Mouse (Mus musculus) heart, embryonic 13.5 days (tissue): Measurements from ENCODE around the gene Ldlrad3. TPM values are rescaled to one million over a fixed set of nuclear protein-coding genes. Genes with fewer than 3 reads are reported as not detected.

ENCODE experiments used
- ATAC-seq: fragments of 200-750 bp; cut with Nextera tagmentation; 2 replicates; pipeline ENCODE4 v1.8.0; 2017; ENCODE audit warnings: moderate TSS enrichment; ENCODE audit not compliant: insufficient number of reproducible peaks, low FRiP score, low TSS enrichment; ENCODE audit errors: extremely low read depth
- H3K27ac ChIP-seq: fragments of 300-500 bp; sonication (generic); replicated peaks from 2 replicates; pipeline ENCODE4 v1.5.1; 2015; ENCODE audit warnings: moderate library complexity, mild to moderate bottlenecking, inconsistent platforms
- H3K27me3 ChIP-seq: fragments of 300-500 bp; sonication (generic); replicated peaks from 2 replicates; pipeline ENCODE4 v1.6.1; 2015; ENCODE audit warnings: mild to moderate bottlenecking, inconsistent platforms
- H3K36me3 ChIP-seq: fragments of 300-500 bp; sonication (generic); 2 replicates; pipeline ENCODE4 v1.6.1; 2015; ENCODE audit warnings: mild to moderate bottlenecking, inconsistent platforms
- H3K4me1 ChIP-seq: fragments of 300-500 bp; sonication (generic); 2 replicates; pipeline ENCODE4 v1.6.1; 2015; ENCODE audit warnings: inconsistent platforms
- H3K4me2 ChIP-seq: fragments of 300-500 bp; sonication (generic); 2 replicates; pipeline ENCODE4 v1.6.1; 2015; ENCODE audit warnings: inconsistent platforms, mild to moderate bottlenecking, moderate library complexity
- H3K4me3 ChIP-seq: fragments of 300-500 bp; sonication (generic); 2 replicates; pipeline ENCODE4 v1.5.1; 2015; ENCODE audit warnings: moderate library complexity, mild to moderate bottlenecking, inconsistent platforms
- H3K9ac ChIP-seq: fragments of 300-500 bp; sonication (generic); 2 replicates; pipeline ENCODE4 v1.6.1; 2015; ENCODE audit warnings: inconsistent platforms, mild to moderate bottlenecking, moderate library complexity
- H3K9me3 ChIP-seq: fragments of 300-500 bp; sonication (generic); 2 replicates; pipeline ENCODE4 v1.6.1; 2016; ENCODE audit warnings: inconsistent platforms
- WGBS: fragments of 180-500 bp; shearing (Covaris S2); methylation state at CpG from one replicate; pipeline ENCODE4 v1.1.7; 2015; ENCODE audit warnings: mixed read lengths; 5-methylcytosine and 5-hydroxymethylcytosine counted together
- polyA plus RNA-seq: library from polyadenylated mRNA; unstranded; fragments of >200 nt; fragmentation: Nextera tagmentation; extraction: Ambion mirVana; gene quantifications from 2 replicates; pipeline ENCODE4 v1.2.1, GENCODE M21; 2015

The Ldlrad3 gene
- polyA plus RNA-seq, 1 experiment from 2014 or later: 16.3 TPM

DNA sequence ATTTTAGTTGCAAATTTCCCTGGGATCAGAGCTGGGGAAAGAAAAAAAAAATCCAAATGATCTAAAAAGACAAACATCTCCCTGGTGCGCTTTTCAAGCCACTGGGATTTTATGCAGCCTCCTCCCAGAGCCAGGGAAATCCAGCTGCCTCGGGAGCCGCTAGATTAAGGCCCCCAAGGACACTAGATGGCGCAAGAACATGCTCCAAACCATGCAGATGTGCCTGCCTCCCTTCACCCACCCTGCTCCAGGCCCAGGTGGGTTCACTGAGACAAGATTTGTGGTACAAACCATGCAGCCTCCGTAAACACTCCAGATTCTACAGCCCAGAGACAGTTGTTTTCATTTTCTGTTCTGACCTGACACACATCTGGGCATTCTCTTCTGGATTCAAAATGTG, 155.5 kb downstream of the Ldlrad3 start:
- H3K4me1 ChIP-seq: peaks cover 20% of the 10 kb centered on the region
- no peaks in the 10 kb centered on the region for H3K36me3 ChIP-seq
- no peak overlapping the region for H3K9ac ChIP-seq
- H3K4me3 ChIP-seq: no peak overlapping the region
- no peaks in the 10 kb centered on the region for H3K9me3 ChIP-seq
- 26% methylated on average over 5 of the region's 5 CpGs for WGBS
- H3K27me3 ChIP-seq: no peaks in the 10 kb centered on the region
- H3K27ac ChIP-seq: no peak overlapping the region
- H3K4me2 ChIP-seq: no peak overlapping the region
- no peak for ATAC-seq

- H3K9me3 ChIP-seq: no peaks in the 10 kb centered on the region
- H3K36me3 ChIP-seq: no peaks in the 10 kb centered on the region
- no peak overlapping the region for H3K9ac ChIP-seq
- H3K4me2 ChIP-seq: no peak overlapping the region
- WGBS: 79% methylated on average over 6 of the region's 6 CpGs
- no peak overlapping the region for H3K27ac ChIP-seq
- no peak overlapping the region for H3K4me3 ChIP-seq
- no peak for ATAC-seq
- H3K4me1 ChIP-seq: peaks cover 17% of the 10 kb centered on the region
- no peaks in the 10 kb centered on the region for H3K27me3 ChIP-seq
Observed at GRCm38 (mm10) chr2:102030152-102030551, 156.0 kb downstream of the Ldlrad3 start.

DNA sequence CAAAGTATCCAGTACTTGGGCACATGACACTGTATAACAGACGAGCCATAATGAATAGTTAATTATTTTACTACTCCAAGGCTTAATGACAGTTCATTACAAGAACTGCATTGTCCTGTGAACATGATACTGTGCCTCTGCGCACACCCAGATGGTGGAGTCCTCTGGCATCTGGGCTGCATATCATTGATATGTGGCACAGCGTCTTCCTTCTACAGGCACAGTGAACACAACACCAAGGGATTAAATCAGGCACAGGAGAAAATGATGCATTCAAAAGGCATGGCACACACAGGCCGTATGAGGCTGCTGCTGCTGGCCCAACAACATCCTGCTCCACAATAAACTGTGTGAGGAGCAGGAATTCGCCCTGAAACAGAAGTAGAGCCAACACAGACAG, 156.5 kb downstream of the Ldlrad3 start:
- Histone ChIP-seq H3K27me3 (no peaks in the 10 kb centered on the region), H3K9ac (no peak overlapping the region), H3K27ac (no peak overlapping the region), H3K36me3 (no peaks in the 10 kb centered on the region), H3K4me1 (peaks cover 17% of the 10 kb centered on the region), H3K4me3 (no peak overlapping the region), H3K4me2 (no peak overlapping the region), H3K9me3 (no peaks in the 10 kb centered on the region)
- no peak for ATAC-seq
- 81% methylated on average over 5 of the region's 5 CpGs for WGBS

DNA sequence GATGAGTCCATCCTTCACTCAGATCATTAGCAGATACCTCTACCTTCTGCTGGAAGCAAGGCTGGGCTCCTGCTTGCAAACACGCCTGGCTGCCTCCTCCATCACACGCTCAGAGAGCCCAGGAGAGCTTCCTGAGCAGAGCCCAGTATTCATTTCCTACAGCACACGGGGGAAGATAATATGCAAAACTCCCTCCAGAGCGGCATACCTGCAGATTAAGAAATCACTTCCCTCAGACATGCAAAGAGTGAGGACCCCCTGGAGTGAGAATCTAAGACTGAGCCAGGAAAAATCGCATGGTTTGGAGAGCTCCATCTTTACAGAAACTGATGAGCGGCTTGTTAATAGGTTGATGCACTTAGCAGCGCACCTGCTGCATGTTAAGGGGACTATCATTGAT, 158.9 kb downstream of the Ldlrad3 start:
- 71% methylated on average over 7 of the region's 7 CpGs for WGBS
- H3K4me1 ChIP-seq: no peaks in the 10 kb centered on the region
- no peaks in the 10 kb centered on the region for H3K36me3 ChIP-seq
- no peaks in the 10 kb centered on the region for H3K27me3 ChIP-seq
- no peak overlapping the region for H3K4me2 ChIP-seq
- H3K27ac ChIP-seq: no peak overlapping the region
- no peak overlapping the region for H3K9ac ChIP-seq
- H3K9me3 ChIP-seq: no peaks in the 10 kb centered on the region
- H3K4me3 ChIP-seq: no peak overlapping the region
- ATAC-seq: no peak

- 87% methylated on average over 9 of the region's 9 CpGs for WGBS
- Histone ChIP-seq H3K4me2 (no peak overlapping the region), H3K27ac (no peak overlapping the region), H3K36me3 (no peaks in the 10 kb centered on the region), H3K9ac (no peak overlapping the region), H3K4me1 (peaks cover 5% of the 10 kb centered on the region; the same call in 1 of the 2 replicates), H3K4me3 (no peak overlapping the region), H3K9me3 (no peaks in the 10 kb centered on the region), H3K27me3 (no peaks in the 10 kb centered on the region)
- ATAC-seq: no peak
Observed at GRCm38 (mm10) chr2:102026156-102026555, 160.0 kb downstream of the Ldlrad3 start.

DNA sequence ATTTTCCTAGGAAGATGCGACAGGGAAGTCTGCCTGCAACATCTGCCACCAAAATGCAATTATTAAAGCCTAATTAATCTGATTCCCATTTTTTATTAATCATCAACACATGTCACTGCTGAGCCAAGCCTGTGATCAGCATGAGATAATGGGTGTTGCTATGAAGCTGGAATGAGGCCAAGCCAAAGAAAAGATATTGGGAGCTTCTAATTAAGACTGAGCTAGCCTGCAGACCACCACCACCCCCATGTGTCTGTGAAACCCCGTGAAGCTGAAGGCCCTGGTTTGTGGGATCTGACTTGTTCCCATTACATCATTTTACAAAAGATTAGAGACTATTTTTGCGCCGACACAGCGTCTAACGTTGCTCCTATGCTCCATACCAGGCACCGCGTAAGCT, 161.7 kb downstream of the Ldlrad3 start:
- Histone ChIP-seq H3K4me1 (peaks cover 5% of the 10 kb centered on the region; the same call in 1 of the 2 replicates), H3K27ac (no peak overlapping the region), H3K9ac (no peak overlapping the region), H3K36me3 (no peaks in the 10 kb centered on the region), H3K27me3 (no peaks in the 10 kb centered on the region), H3K4me2 (no peak overlapping the region), H3K9me3 (no peaks in the 10 kb centered on the region), H3K4me3 (no peak overlapping the region)
- ATAC-seq: no peak
- WGBS: 70% methylated on average over 8 of the region's 8 CpGs

GRCm38 (mm10) chr2:102021371-102022084, 164.7 kb downstream of the Ldlrad3 start:
- Histone ChIP-seq H3K4me1 (peaks cover 5% of the 10 kb centered on the region; the same call in 1 of the 2 replicates), H3K4me2 (no peak overlapping the region), H3K9me3 (no peaks in the 10 kb centered on the region), H3K27me3 (no peaks in the 10 kb centered on the region), H3K36me3 (no peaks in the 10 kb centered on the region), H3K4me3 (no peak overlapping the region), H3K27ac (no peak overlapping the region), H3K9ac (no peak overlapping the region)
- ATAC-seq: no peak
- 45% methylated on average over 11 of the region's 11 CpGs for WGBS

DNA sequence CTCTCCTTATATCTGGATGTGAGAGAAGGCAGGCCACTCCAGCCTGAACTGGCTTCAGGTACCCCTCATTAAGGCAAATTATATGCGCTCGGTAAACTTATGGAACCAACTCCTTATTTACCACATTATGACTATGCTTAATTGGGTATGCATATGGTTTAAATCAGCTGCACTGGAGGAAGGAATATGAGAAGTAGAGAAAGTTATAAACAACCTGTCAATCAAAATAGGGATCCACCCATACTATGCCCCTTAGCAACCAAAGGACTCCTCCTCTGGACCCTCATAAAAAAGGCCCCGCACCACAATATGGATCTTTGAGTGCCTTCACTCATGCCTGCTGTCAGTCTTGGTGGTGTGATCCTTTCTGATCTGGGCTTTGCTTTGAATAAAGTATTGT, 165.6 kb downstream of the Ldlrad3 start:
- Histone ChIP-seq H3K27ac (no peak overlapping the region), H3K36me3 (no peaks in the 10 kb centered on the region), H3K4me3 (no peak overlapping the region), H3K9me3 (no peaks in the 10 kb centered on the region), H3K9ac (no peak overlapping the region), H3K27me3 (no peaks in the 10 kb centered on the region), H3K4me1 (peaks cover 5% of the 10 kb centered on the region; the same call in 1 of the 2 replicates), H3K4me2 (no peak overlapping the region)
- ATAC-seq: no peak
- WGBS: 92% methylated on average over 3 of the region's 3 CpGs

- H3K9me3 ChIP-seq: no peaks in the 10 kb centered on the region
- H3K9ac ChIP-seq: no peak overlapping the region
- H3K4me2 ChIP-seq: no peak overlapping the region
- 81% methylated on average over 6 of the region's 6 CpGs for WGBS
- no peak overlapping the region for H3K27ac ChIP-seq
- H3K27me3 ChIP-seq: no peaks in the 10 kb centered on the region
- peaks cover 12% of the 10 kb centered on the region for H3K4me1 ChIP-seq
- H3K4me3 ChIP-seq: no peak overlapping the region
- ATAC-seq: no peak
- H3K36me3 ChIP-seq: no peaks in the 10 kb centered on the region
Observed at GRCm38 (mm10) chr2:102014538-102015113, 171.6 kb downstream of the Ldlrad3 start.

DNA sequence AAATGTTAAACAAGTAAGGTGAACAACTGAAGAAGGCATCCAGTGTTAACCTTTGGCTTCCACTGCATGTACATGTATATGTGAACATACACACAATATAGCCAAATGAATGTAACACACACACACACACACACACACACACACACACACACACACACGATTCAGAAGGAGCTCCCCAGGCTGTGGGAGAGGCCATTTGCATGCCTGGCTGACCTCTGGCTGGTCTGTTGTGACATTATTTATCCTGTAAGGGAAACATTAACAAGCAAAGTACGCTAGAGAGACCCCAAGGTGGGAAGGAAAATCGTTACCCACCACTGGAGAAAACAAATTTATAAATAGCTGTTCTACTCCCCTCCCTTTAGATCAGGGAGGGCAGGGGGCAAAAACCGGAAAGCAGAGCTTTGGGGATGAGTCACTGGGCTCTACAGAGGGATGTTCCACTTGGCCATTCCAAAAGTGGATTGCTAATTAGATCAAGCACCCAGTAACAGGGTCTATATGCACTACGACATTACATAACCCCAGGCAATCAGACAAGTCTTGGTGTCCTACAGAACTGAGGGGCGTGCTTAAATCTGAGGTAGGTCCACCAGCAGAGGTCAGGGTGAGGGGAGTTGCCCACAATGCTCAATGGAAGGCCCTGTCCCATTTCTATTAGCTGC, 174.7 kb downstream of the Ldlrad3 start:
- Histone ChIP-seq H3K36me3 (no peaks in the 10 kb centered on the region), H3K9ac (no peak overlapping the region), H3K4me2 (no peak overlapping the region), H3K9me3 (no peaks in the 10 kb centered on the region), H3K4me3 (no peak overlapping the region), H3K4me1 (peaks cover 35% of the 10 kb centered on the region), H3K27me3 (no peaks in the 10 kb centered on the region), H3K27ac (no peak overlapping the region)
- no peak for ATAC-seq
- 61% methylated on average over 6 of the region's 6 CpGs for WGBS

DNA sequence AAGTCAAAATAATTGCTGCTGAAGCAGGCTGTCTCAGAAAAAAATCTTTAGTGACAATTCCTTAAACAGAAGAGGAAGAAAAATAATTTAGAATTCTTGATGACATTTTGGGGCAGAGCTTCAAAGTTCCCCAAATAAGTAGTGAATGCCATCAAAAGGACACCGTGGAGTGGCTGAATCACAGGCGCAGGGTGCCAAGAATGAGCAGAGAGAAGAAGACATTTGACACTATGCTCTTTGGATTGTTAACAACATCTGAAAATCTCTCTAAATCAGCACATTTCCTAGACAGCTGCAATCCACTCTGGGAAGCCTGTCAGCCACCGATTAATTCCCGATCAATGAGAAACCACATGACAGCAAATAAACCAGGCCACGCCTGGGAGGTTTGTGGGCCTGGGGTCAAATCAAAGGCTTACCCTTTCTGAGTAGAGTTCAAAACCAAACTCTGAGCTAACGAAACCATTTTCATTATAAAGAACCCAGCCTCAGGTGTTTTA, 176.4 kb downstream of the Ldlrad3 start:
- Histone ChIP-seq H3K4me2 (no peak overlapping the region), H3K9ac (no peak overlapping the region), H3K9me3 (no peaks in the 10 kb centered on the region), H3K36me3 (no peaks in the 10 kb centered on the region), H3K27ac (no peak overlapping the region), H3K4me1 (peaks cover 51% of the 10 kb centered on the region), H3K4me3 (no peak overlapping the region), H3K27me3 (no peaks in the 10 kb centered on the region)
- 84% methylated on average over 6 of the region's 6 CpGs for WGBS
- ATAC-seq: no peak
